Mouse (Mus musculus): ENCODE results near the gene Capn15.

- TF ChIP-seq CTCF (IDR thresholded peaks at IDR 0.05) (no peak), EP300 (IDR thresholded peaks at IDR 0.05) (no peak)
Observed at GRCm38 (mm10) chr17:25925348-25925747, 60.2 kb downstream of the Capn15 start.

Measured in lung, postnatal 0 days (tissue).